Mouse (Mus musculus): ENCODE data around the gene Aars2. TPM values are rescaled to one million over a fixed set of nuclear protein-coding genes. Genes with fewer than 3 reads are reported as not detected.

Aars2 gene
- polyA plus RNA-seq, 1 experiment from 2014 or later, result 5.9 TPM

DNA sequence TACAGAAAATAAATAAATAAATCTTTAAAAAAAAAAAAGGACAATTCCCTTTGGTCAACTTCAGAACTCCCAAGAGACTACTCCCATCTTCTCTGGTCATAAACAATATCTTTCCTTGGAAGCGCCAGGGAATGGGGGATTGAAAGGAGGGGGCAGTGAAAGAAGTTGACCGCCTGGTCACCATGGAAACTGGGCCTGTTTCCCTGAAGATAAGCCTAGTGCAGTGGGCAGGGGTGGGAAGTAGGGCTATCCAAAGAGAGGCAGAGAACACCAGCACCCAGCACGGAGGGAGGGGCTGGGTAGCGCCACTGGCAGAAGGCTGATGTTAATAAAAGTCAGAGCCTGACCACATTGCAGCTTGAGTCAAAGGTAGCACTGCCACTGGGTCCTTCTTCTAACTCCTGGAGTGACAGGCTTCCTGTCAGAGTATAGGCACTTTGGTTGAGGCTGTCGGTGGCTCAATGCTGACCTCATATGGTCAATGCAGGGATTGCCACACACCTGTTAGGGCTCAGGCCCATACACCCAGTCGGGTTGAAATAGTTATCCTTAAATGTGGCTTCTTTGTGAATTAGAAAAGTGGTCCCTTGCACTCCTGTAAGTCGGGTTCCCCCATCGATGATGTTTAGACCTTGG is 45.3 kb downstream of the Aars2 start:
- ATAC-seq (peak; percentile 53), DNase-seq (ENCODE audit: low spot score) (peak; percentile 82)
- no peak overlapping the region for H3K4me2 ChIP-seq (replicated peaks; ENCODE audit: low read depth, low read length)
- H3K9me3 ChIP-seq (ENCODE audit: low read length), result no peaks in the 10 kb centered on the region
- H3K4me3 ChIP-seq (ENCODE audit: low read depth, low read length), result no peak overlapping the region
- no peak overlapping the region for H3K9ac ChIP-seq (replicated peaks; ENCODE audit: low read depth)
- peaks cover 9% of the 10 kb centered on the region for H3K4me1 ChIP-seq (ENCODE audit: insufficient read depth, low read depth, low read length)
- no peaks in the 10 kb centered on the region for H3K36me3 ChIP-seq (ENCODE audit: insufficient read depth, low read length)
- TF ChIP-seq EP300 (IDR thresholded peaks at IDR 0.05) (no peak), CTCF (IDR thresholded peaks at IDR 0.05) (peak; percentile 93)
- no peak overlapping the region for H3K27ac ChIP-seq (ENCODE audit: low read length)
- WGBS, result 2% methylated on average over 8 of the region's 8 CpGs
- peaks cover 27% of the 10 kb centered on the region for H3K27me3 ChIP-seq (replicated peaks; ENCODE audit: insufficient read depth, low read length)

DNA sequence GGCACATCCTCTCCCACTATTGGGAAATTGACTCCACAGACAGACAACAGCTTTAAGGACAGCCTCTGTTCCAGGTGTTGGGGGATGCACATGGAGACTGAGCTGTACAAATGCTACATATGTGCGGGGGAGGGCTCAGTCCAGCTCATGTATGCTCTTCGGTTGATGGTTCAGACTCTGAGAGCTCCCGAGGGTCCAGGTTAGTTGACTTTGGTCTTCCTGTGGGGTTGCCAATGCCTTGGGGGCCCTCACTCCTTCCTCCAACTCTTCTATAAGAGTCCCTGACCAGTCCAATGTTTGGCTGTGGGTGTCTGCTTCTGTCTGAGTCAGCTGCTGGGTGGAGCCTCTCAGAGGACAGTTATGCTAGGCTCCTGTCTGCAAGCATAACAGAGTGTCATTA is 46.4 kb downstream of the Aars2 start:
- WGBS, result 79% methylated on average over 3 of the region's 3 CpGs
- ATAC-seq (no peak), DNase-seq (ENCODE audit: low spot score) (no peak)
- Histone ChIP-seq H3K9ac (replicated peaks; ENCODE audit: low read depth) (no peak overlapping the region), H3K4me2 (replicated peaks; ENCODE audit: low read depth, low read length) (no peak overlapping the region), H3K4me3 (ENCODE audit: low read depth, low read length) (no peak overlapping the region), H3K27ac (ENCODE audit: low read length) (no peak overlapping the region), H3K4me1 (ENCODE audit: insufficient read depth, low read depth, low read length) (peaks cover 9% of the 10 kb centered on the region), H3K27me3 (replicated peaks; ENCODE audit: insufficient read depth, low read length) (peaks cover 18% of the 10 kb centered on the region), H3K9me3 (ENCODE audit: low read length) (no peaks in the 10 kb centered on the region), H3K36me3 (ENCODE audit: insufficient read depth, low read length) (no peaks in the 10 kb centered on the region)
- no peak for TF ChIP-seq CTCF (IDR thresholded peaks at IDR 0.05)
- TF ChIP-seq EP300 (IDR thresholded peaks at IDR 0.05), result no peak

DNA sequence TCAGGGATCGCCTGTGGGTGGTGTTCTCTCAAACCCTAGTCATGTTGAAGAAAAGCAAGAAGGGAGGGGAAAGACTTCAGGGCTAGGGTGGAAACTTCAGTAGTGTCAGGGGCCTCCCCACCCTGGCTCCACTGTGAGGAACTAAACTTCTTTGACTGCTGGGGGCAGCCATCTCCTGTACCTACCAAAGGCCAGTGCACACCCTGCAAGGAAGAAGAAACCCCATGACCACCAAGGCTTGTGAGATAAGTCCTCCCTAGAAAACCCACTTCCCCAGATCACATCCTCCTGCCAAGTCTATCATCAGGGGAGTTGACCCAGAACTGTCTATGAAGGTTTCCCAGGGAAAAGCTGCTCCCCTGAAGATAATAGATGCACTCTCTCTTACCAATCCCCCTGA is 47.8 kb downstream of the Aars2 start:
- TF ChIP-seq EP300 (IDR thresholded peaks at IDR 0.05) (no peak), CTCF (IDR thresholded peaks at IDR 0.05) (no peak)
- Histone ChIP-seq H3K27me3 (replicated peaks; ENCODE audit: insufficient read depth, low read length) (peaks cover 9% of the 10 kb centered on the region; the same call in 1 of the 2 replicates), H3K9ac (replicated peaks; ENCODE audit: low read depth) (no peak overlapping the region), H3K36me3 (ENCODE audit: insufficient read depth, low read length) (no peaks in the 10 kb centered on the region), H3K4me1 (ENCODE audit: insufficient read depth, low read depth, low read length) (peaks cover 9% of the 10 kb centered on the region), H3K4me3 (ENCODE audit: low read depth, low read length) (no peak overlapping the region), H3K9me3 (ENCODE audit: low read length) (no peaks in the 10 kb centered on the region), H3K4me2 (replicated peaks; ENCODE audit: low read depth, low read length) (no peak overlapping the region), H3K27ac (ENCODE audit: low read length) (no peak overlapping the region)
- 35% methylated on average over 1 of the region's 1 CpGs for WGBS
- DNase-seq (ENCODE audit: low spot score) (no peak), ATAC-seq (no peak)

DNA sequence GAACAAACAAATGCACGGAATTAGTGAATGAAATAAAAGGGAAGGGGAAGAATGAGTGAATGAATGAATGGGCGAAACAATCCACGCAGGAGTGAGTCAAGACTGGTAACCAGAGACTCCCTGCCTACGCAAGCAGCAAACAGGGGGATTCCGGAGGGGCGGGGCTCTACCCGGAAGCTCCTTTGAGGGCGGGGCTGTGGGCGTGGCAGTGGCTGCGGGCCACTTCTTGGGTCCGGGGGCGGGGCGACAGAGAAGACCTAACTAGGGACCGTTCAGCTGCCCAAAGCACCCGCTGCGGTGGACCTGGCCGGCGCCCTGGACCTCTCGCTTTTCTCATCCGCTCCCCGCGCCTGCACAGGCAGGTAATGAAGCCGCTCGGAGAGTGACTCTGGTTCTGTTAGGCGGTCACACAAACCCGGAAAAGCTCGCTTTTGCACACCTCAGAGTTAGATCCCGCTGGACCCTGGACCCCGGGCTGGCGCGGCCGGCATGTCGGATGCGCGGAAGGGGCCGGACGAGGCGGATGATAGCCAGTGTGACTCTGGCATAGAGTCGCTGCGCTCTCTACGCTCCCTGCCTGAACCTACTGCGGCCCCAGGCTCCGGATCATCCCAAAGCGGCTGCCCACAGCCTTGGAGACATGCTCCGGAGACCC is 48.9 kb downstream of the Aars2 start, which contains the start of gene Nfkbie:
TSS of gene Nfkbie (plus strand) at position 252 of the 655 bp plus-strand sequence.
- Histone ChIP-seq H3K4me3 (ENCODE audit: low read depth, low read length) (peak within 1 kb of the TSS; percentile 51), H3K36me3 (ENCODE audit: insufficient read depth, low read length) (no peaks in the 10 kb centered on the region), H3K4me2 (replicated peaks; ENCODE audit: low read depth, low read length) (peak within 1 kb of the TSS; percentile 96), H3K27me3 (replicated peaks; ENCODE audit: insufficient read depth, low read length) (0 out of 2 replicates have a peak, but pooled peaks cover 8% of the 10 kb centered on the region), H3K9ac (replicated peaks; ENCODE audit: low read depth) (peak within 1 kb of the TSS; percentile 50), H3K4me1 (ENCODE audit: insufficient read depth, low read depth, low read length) (peaks cover 9% of the 10 kb centered on the region), H3K27ac (ENCODE audit: low read length) (no peak within 1 kb of the TSS), H3K9me3 (ENCODE audit: low read length) (no peaks in the 10 kb centered on the region)
- peak; percentile 90 for ATAC-seq
- DNase-seq (ENCODE audit: low spot score), result peak; percentile 96
- TF ChIP-seq EP300 (IDR thresholded peaks at IDR 0.05), result no peak
- no peak for TF ChIP-seq CTCF (IDR thresholded peaks at IDR 0.05)
- WGBS, result 2% methylated on average over 43 of the region's 45 CpGs

DNA sequence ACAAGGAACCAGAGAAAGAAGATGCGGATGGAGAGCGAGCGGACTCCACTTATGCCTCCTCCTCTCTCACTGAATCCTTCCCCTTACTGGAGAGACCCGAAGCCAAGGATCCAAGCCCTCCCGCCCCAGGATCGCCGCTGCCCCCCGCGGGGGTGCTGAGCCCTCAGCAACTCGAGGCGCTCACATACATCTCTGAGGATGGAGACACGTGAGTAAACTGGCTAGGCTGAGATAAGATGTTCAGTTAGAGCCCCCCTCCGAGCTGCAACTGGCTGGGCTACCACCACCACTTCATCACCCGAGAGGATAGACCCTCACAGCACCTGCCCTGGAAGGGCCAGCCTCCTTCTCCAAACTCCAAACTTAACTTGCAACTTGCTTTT is 49.5 kb downstream of the Aars2 start:
- no peak for DNase-seq (ENCODE audit: low spot score)
- Histone ChIP-seq H3K9me3 (ENCODE audit: low read length) (no peaks in the 10 kb centered on the region), H3K4me1 (ENCODE audit: insufficient read depth, low read depth, low read length) (peaks cover 9% of the 10 kb centered on the region)

DNA sequence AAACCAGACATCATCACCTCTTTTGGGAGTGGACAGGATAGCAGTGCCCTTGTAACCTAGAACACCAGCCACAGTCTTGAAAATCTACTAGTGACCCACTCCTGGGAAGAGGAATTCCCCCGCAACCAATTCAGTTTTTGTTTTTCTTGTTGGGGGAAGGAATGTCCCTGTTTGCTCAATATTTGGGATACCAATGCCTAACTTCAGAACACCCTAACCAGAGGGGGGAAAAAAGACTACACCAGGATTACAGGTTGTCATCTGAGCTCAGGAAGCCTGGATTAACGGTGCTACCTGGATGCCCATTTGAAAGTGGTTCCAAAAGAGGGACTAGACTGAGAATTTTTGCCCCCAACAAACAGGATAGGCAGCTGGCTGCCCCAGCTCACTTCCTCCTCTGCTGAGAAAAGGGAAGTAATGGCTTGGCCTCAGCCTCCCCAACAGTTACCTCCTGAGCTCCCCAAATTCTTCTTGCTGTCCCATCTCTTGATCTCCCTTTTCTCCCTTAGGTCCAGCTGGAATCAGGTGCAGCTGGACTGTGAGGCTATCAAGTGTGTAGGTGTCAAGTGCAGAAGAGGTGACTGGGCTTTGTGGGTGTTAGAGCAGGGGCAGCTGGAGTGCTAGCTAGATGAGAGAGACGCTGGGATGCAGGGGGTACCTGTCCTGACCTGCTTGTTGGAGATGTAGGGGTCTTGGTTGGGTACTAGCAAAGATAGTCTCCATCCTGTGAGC is 50.0 kb downstream of the Aars2 start:
- Histone ChIP-seq H3K9me3 (ENCODE audit: low read length) (no peaks in the 10 kb centered on the region), H3K36me3 (ENCODE audit: insufficient read depth, low read length) (no peaks in the 10 kb centered on the region), H3K4me2 (replicated peaks; ENCODE audit: low read depth, low read length) (peak overlapping the region; percentile 96), H3K4me3 (ENCODE audit: low read depth, low read length) (peak overlapping the region; percentile 51; the same call in 1 of the 2 replicates), H3K27ac (ENCODE audit: low read length) (no peak overlapping the region), H3K27me3 (replicated peaks; ENCODE audit: insufficient read depth, low read length) (no peaks in the 10 kb centered on the region), H3K9ac (replicated peaks; ENCODE audit: low read depth) (no peak overlapping the region), H3K4me1 (ENCODE audit: insufficient read depth, low read depth, low read length) (peaks cover 9% of the 10 kb centered on the region)
- ATAC-seq (no peak), DNase-seq (ENCODE audit: low spot score) (no peak)
- TF ChIP-seq EP300 (IDR thresholded peaks at IDR 0.05), result no peak
- TF ChIP-seq CTCF (IDR thresholded peaks at IDR 0.05), result no peak
- WGBS, result 68% methylated on average over 3 of the region's 3 CpGs

More for the DNA sequence above, 49.5 kb downstream of the Aars2 start:
- ATAC-seq, result no peak
- TF ChIP-seq CTCF (IDR thresholded peaks at IDR 0.05), result no peak
- no peak for TF ChIP-seq EP300 (IDR thresholded peaks at IDR 0.05)
- WGBS, result under 1% methylated on average over 14 of the region's 14 CpGs
- 0 out of 2 replicates have a peak, but pooled peaks cover 3% of the 10 kb centered on the region for H3K27me3 ChIP-seq (replicated peaks; ENCODE audit: insufficient read depth, low read length)
- peak overlapping the region; percentile 51 for H3K4me3 ChIP-seq (ENCODE audit: low read depth, low read length)
- H3K9ac ChIP-seq (replicated peaks; ENCODE audit: low read depth), result peak overlapping the region; percentile 50
- H3K36me3 ChIP-seq (ENCODE audit: insufficient read depth, low read length), result no peaks in the 10 kb centered on the region
- H3K4me2 ChIP-seq (replicated peaks; ENCODE audit: low read depth, low read length), result peak overlapping the region; percentile 96
- H3K27ac ChIP-seq (ENCODE audit: low read length), result no peak overlapping the region
